Mouse (Mus musculus): ENCODE results near the gene Irf8. TPM values are rescaled to one million over a fixed set of nuclear protein-coding genes. Genes with fewer than 3 reads are reported as not detected.

Irf8 gene
- polyA plus RNA-seq, 1 experiment = 1.8 TPM

- 70% methylated on average over 17 of the region's 17 CpGs for WGBS
- TF ChIP-seq POLR2A (IDR thresholded peaks at IDR 0.05; ENCODE audit: borderline replicate concordance, insufficient read depth, low read length) (no peak), CTCF (IDR thresholded peaks at IDR 0.05; ENCODE audit: borderline replicate concordance, insufficient read depth, low read depth, low read length) (no peak)
- H3K4me3 ChIP-seq (replicated peaks; ENCODE audit: insufficient read depth, low read depth, low read length) = no peak overlapping the region
- DNase-seq = no peak
- H3K4me1 ChIP-seq (ENCODE audit: control insufficient read depth, insufficient read depth, low read length) = no peaks in the 10 kb centered on the region
- no peaks in the 10 kb centered on the region for H3K27me3 ChIP-seq (ENCODE audit: control insufficient read depth, insufficient read depth, low read length)
- no peak overlapping the region for H3K27ac ChIP-seq (ENCODE audit: insufficient read depth, low read length)
Measured at GRCm38 (mm10) chr8:120724816-120725575, 11.2 kb upstream of the Irf8 start.

DNA sequence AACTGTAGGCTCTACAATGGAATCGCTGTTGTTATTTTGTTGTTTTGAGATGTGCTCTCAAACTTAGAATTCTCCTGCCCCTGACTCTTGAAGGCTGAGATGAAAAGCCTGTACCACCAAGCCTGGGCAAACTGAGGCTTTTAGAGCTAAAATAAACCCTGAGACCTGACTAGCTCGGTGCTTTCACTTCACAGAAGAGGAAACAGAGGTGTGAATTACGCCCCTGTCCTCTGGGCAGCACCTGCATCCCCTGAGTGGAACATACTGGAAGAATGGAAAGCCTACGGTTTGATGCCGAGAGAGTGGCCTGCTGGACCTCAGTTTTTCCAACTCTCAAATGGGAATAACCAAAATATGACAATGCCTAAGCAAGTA lies 10.6 kb upstream of the Irf8 start:
- Histone ChIP-seq H3K4me3 (replicated peaks; ENCODE audit: insufficient read depth, low read depth, low read length) (no peak overlapping the region), H3K27ac (ENCODE audit: insufficient read depth, low read length) (no peak overlapping the region), H3K27me3 (ENCODE audit: control insufficient read depth, insufficient read depth, low read length) (no peaks in the 10 kb centered on the region), H3K4me1 (ENCODE audit: control insufficient read depth, insufficient read depth, low read length) (no peaks in the 10 kb centered on the region)
- no peak for DNase-seq
- 90% methylated on average over 5 of the region's 5 CpGs for WGBS
- TF ChIP-seq POLR2A (IDR thresholded peaks at IDR 0.05; ENCODE audit: borderline replicate concordance, insufficient read depth, low read length) (no peak), CTCF (IDR thresholded peaks at IDR 0.05; ENCODE audit: borderline replicate concordance, insufficient read depth, low read depth, low read length) (no peak)

DNA sequence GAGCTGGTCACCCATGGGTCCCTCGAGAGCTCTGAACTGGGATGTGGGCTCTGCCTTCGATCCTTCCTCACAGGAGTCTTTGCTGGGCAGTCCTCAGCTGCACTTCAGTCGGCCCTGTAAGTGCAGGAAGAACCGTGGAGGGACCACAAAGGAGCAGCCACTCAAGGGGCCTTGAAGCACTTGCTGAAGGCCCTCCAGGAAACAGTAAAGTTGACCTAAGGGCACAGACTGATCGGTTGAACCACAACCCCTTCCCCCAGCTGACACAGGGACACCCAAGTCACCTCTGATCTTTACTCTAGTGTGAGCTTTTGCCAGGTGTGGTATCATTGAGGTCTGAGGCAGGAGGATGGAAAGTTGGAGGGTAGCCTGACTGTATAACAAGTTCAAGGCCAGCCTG lies 10.1 kb upstream of the Irf8 start:
- Histone ChIP-seq H3K27ac (ENCODE audit: insufficient read depth, low read length) (no peak overlapping the region), H3K27me3 (ENCODE audit: control insufficient read depth, insufficient read depth, low read length) (no peaks in the 10 kb centered on the region), H3K4me3 (replicated peaks; ENCODE audit: insufficient read depth, low read depth, low read length) (no peak overlapping the region), H3K4me1 (ENCODE audit: control insufficient read depth, insufficient read depth, low read length) (no peaks in the 10 kb centered on the region)
- TF ChIP-seq CTCF (IDR thresholded peaks at IDR 0.05; ENCODE audit: borderline replicate concordance, insufficient read depth, low read depth, low read length) (no peak), POLR2A (IDR thresholded peaks at IDR 0.05; ENCODE audit: borderline replicate concordance, insufficient read depth, low read length) (no peak)
- DNase-seq = no peak
- WGBS = 69% methylated on average over 5 of the region's 5 CpGs

DNA sequence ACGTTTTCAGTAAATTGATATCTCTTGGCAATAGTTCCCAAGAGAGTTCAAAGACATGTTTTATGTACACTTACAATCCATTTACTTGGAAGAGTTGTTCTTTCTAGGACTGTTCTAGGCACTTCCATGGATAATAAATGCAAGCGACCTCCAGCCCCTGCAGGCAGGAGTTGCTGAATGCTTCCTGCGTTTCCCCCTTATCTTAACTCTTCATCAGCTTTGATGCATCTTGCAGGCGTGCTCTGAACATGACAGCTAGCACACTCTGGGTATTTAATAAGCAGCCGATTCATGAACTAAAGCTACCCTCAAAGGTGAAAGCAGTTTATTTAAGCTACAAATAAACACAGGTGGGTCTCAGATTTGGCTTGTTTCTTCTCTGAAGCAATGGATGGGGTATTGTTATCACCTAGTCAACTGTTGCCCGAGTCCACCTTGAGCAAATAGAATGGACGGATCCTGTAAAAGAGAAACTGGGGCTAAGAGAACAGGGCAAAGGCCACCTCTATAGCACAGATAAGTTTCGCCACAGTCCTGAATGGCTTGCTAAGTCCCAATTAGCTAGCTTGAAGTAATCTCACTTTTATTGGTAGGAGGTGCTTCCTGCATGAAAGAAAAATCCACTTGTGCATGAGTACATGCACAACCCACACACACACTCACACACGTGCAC lies 7.5 kb upstream of the Irf8 start:
- no peaks in the 10 kb centered on the region for H3K4me1 ChIP-seq (ENCODE audit: control insufficient read depth, insufficient read depth, low read length)
- H3K27me3 ChIP-seq (ENCODE audit: control insufficient read depth, insufficient read depth, low read length) = no peaks in the 10 kb centered on the region
- no peak overlapping the region for H3K4me3 ChIP-seq (replicated peaks; ENCODE audit: insufficient read depth, low read depth, low read length)
- no peak for TF ChIP-seq CTCF (IDR thresholded peaks at IDR 0.05; ENCODE audit: borderline replicate concordance, insufficient read depth, low read depth, low read length)
- TF ChIP-seq POLR2A (IDR thresholded peaks at IDR 0.05; ENCODE audit: borderline replicate concordance, insufficient read depth, low read length) = no peak
- DNase-seq = no peak
- H3K27ac ChIP-seq (ENCODE audit: insufficient read depth, low read length) = no peak overlapping the region
- 78% methylated on average over 9 of the region's 9 CpGs for WGBS

DNA sequence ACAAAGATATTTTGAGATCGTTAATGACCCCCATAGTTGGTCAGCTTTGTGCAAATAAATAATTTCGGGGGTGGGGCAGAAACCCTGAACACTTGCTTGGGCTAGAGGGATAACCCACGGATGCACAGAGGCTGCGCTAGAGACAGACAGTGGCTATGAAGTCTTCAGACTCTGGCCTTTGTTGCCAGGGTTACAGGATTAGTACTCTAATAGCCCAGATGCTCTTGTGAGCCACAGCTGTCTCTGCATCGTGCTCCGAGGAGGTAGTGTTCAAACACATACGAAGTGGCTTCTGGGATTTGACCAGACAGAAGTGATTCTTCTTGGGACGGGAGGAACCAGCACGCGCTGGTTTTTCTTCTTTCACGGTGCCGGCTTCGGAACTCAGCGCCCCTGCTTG lies 4.6 kb upstream of the Irf8 start:
- no peak for DNase-seq
- 41% methylated on average over 14 of the region's 14 CpGs for whole genome bisulfite sequencing
- Histone ChIP-seq H3K4me1 (ENCODE audit: control insufficient read depth, insufficient read depth, low read length) (no peaks in the 10 kb centered on the region), H3K27me3 (ENCODE audit: control insufficient read depth, insufficient read depth, low read length) (no peaks in the 10 kb centered on the region; the same call in 1 of the 2 replicates), H3K4me3 (replicated peaks; ENCODE audit: insufficient read depth, low read depth, low read length) (no peak overlapping the region), H3K27ac (ENCODE audit: insufficient read depth, low read length) (no peak overlapping the region)
- no peak for TF ChIP-seq POLR2A (IDR thresholded peaks at IDR 0.05; ENCODE audit: borderline replicate concordance, insufficient read depth, low read length)
- no peak for TF ChIP-seq CTCF (IDR thresholded peaks at IDR 0.05; ENCODE audit: borderline replicate concordance, insufficient read depth, low read depth, low read length)

DNA sequence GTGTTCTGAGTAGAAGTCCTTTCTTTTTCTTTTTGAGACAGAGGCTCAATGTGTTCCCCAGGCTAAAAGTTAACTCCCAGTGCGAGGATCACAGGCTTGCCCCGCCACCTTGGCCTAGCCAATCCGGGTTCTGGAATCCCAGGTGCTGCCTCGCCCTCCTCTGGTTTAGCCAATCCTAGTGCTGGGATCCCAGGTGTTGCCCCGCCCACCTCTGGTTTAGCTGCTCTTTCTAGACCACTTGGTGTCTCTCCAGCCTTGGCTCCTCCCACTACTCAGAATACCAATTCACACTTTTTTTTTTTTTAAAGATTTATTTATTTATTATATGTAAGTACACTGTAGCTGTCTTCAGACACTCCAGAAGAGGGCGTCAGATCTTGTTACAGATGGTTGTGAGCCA lies 4.1 kb upstream of the Irf8 start:
- no peak for TF ChIP-seq CTCF (IDR thresholded peaks at IDR 0.05; ENCODE audit: borderline replicate concordance, insufficient read depth, low read depth, low read length)
- 71% methylated on average over 6 of the region's 6 CpGs for WGBS
- H3K27me3 ChIP-seq (ENCODE audit: control insufficient read depth, insufficient read depth, low read length) = no peaks in the 10 kb centered on the region; the same call in 1 of the 2 replicates

DNA sequence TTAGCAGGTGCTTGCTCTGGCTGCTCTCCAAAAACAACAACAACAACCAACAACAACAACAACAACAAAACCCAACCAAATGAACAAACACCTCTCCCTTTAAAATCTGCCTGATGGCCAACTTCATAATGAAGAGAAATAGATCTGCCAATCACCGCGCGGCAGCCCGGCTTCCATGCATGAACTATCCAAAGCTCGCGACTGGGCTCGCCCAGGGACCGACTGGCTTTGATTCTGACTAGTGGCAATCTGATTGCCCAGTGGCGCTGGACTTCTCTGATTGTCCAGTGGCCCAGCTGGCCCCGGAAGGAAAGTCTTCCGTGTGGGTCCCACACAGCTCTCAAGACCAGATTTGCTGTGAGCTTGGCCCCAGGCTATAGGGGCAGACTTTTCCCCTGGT lies 328 bp downstream of the Irf8 start:
- WGBS = 1% methylated on average over 11 of the region's 11 CpGs
- no peaks in the 10 kb centered on the region; the same call in 1 of the 2 replicates for H3K27me3 ChIP-seq (ENCODE audit: control insufficient read depth, insufficient read depth, low read length)
- H3K4me3 ChIP-seq (replicated peaks; ENCODE audit: insufficient read depth, low read depth, low read length) = peak overlapping the region; percentile 50
- H3K4me1 ChIP-seq (ENCODE audit: control insufficient read depth, insufficient read depth, low read length) = no peaks in the 10 kb centered on the region
- H3K27ac ChIP-seq (ENCODE audit: insufficient read depth, low read length) = no peak overlapping the region
- TF ChIP-seq CTCF (IDR thresholded peaks at IDR 0.05; ENCODE audit: borderline replicate concordance, insufficient read depth, low read depth, low read length) (no peak), POLR2A (IDR thresholded peaks at IDR 0.05; ENCODE audit: borderline replicate concordance, insufficient read depth, low read length) (no peak)
- DNase-seq = peak in 1 of 2 experiments; percentile 19

More for the DNA sequence above, 4.1 kb upstream of the Irf8 start:
- DNase-seq = no peak
- Histone ChIP-seq H3K27ac (ENCODE audit: insufficient read depth, low read length) (no peak overlapping the region), H3K4me1 (ENCODE audit: control insufficient read depth, insufficient read depth, low read length) (no peaks in the 10 kb centered on the region), H3K4me3 (replicated peaks; ENCODE audit: insufficient read depth, low read depth, low read length) (no peak overlapping the region)

- no peak overlapping the region for H3K4me3 ChIP-seq (replicated peaks; ENCODE audit: insufficient read depth, low read depth, low read length)
- H3K27me3 ChIP-seq (ENCODE audit: control insufficient read depth, insufficient read depth, low read length) = no peaks in the 10 kb centered on the region; the same call in 1 of the 2 replicates
- no peak overlapping the region for H3K27ac ChIP-seq (ENCODE audit: insufficient read depth, low read length)
- no peaks in the 10 kb centered on the region for H3K4me1 ChIP-seq (ENCODE audit: control insufficient read depth, insufficient read depth, low read length)
- DNase-seq = no peak
- WGBS = 85% methylated on average over 7 of the region's 7 CpGs
- TF ChIP-seq CTCF (IDR thresholded peaks at IDR 0.05; ENCODE audit: borderline replicate concordance, insufficient read depth, low read depth, low read length) (no peak), POLR2A (IDR thresholded peaks at IDR 0.05; ENCODE audit: borderline replicate concordance, insufficient read depth, low read length) (no peak)
Measured at GRCm38 (mm10) chr8:120737166-120737565, 1.0 kb downstream of the Irf8 start.
